Mouse (Mus musculus) hindbrain, embryonic 13.5 days (tissue): ENCODE data around the gene Depdc5. TPM values are rescaled to one million over a fixed set of nuclear protein-coding genes. Genes with fewer than 3 reads are reported as not detected.
A peak's percentile ranks its signal among the peaks of the same experiment; 100 is the strongest.
"Not testable (repeated sequence)": the region's sequence is repeated elsewhere in the genome, so short reads cannot be mapped to it uniquely, and the experiment has no call there.

Experiments
- ATAC-seq: fragments of 200-750 bp; cut with Nextera tagmentation; 2 replicates; pipeline ENCODE4 v1.8.0; 2017; ENCODE audit warnings: moderate TSS enrichment; ENCODE audit not compliant: low FRiP score
- H3K27ac ChIP-seq: fragments of 300-500 bp; sonication (generic); 2 replicates; pipeline ENCODE4 v1.5.1; 2015; ENCODE audit warnings: inconsistent platforms, mild to moderate bottlenecking, moderate library complexity
- H3K27me3 ChIP-seq: fragments of 300-500 bp; sonication (generic); 2 replicates; pipeline ENCODE4 v1.6.1; 2015; ENCODE audit warnings: mild to moderate bottlenecking, inconsistent platforms
- H3K36me3 ChIP-seq: fragments of 300-500 bp; sonication (generic); 2 replicates; pipeline ENCODE4 v1.6.1; 2015; ENCODE audit warnings: mild to moderate bottlenecking, inconsistent platforms
- H3K4me1 ChIP-seq: fragments of 300-500 bp; sonication (generic); replicated peaks from 2 replicates; pipeline ENCODE4 v1.6.1; 2015; ENCODE audit warnings: inconsistent platforms
- H3K4me2 ChIP-seq: fragments of 300-500 bp; sonication (generic); 2 replicates; pipeline ENCODE4 v1.6.1; 2015; ENCODE audit warnings: inconsistent platforms, mild to moderate bottlenecking, moderate library complexity
- H3K4me3 ChIP-seq: fragments of 300-500 bp; sonication (generic); 2 replicates; pipeline ENCODE4 v1.5.1; 2015; ENCODE audit warnings: mild to moderate bottlenecking, inconsistent platforms
- H3K9ac ChIP-seq: fragments of 300-500 bp; sonication (generic); 2 replicates; pipeline ENCODE4 v1.6.1; 2015; ENCODE audit warnings: mild to moderate bottlenecking, inconsistent platforms
- H3K9me3 ChIP-seq: fragments of 300-500 bp; sonication (generic); 2 replicates; pipeline ENCODE4 v1.6.1; 2016; ENCODE audit warnings: inconsistent platforms
- WGBS: fragments of 180-500 bp; shearing (Covaris S2); methylation state at CpG from one replicate; pipeline ENCODE4 v1.1.7; 2015; 5-methylcytosine and 5-hydroxymethylcytosine counted together
- polyA plus RNA-seq: library from polyadenylated mRNA; unstranded; fragments of >200 nt; fragmentation: Nextera tagmentation; extraction: Ambion mirVana; gene quantifications from 2 replicates; pipeline ENCODE4 v1.2.1, GENCODE M21; 2015

The Depdc5 gene
- polyA plus RNA-seq: 28.6 and 31.4 TPM in 2 replicates

DNA sequence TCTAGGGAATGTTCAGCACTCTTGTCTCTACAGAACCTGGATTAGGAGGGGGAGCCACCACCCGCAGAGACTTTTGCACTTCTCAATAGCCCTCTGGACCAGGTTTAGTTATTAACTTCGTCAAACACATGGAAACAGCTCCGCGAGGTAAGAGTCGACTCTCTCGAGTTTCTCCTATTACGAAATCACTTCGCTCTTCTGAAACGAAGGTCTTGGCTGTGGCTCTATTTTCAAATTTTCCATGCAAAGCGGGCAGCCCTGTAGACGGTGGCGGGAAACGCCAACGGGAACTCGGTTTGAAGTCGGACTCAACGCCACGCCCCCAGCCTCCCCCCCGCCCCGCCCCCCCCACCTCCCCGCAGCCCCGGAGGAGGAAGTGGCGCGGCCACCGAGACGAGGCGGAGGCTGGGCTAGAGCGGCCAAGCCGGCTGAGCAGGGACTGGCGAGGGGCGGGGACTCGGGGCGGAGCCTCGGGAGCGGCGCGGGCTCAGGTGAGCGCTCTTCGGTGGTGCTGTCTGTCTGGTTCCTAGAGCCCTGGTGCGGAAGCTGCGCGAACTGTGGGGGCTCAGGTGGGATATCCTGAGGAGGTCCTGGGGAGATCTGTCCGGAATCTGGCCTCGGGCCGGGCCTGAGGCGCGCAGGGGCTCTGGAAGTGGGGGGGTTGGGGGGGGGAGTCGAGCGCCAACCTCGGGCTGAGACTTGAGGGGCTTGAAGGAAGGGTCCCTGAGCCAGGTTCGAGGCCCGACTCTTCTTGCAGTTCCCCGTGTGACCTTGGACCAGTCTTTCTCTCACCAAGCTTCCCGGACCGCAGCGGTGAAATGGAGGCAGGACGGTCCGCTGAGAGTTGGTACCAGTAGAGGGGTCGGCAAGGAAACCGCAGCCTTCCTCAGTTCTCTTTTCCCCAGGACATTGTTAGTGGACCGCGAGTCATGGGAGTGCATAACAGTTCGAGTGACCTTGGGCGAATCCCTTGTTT, at the start of gene Depdc5:
Gene Depdc5, plus strand, starts transcription at position 449 of the 976 bp plus-strand sequence.
- under 1% methylated on average over 62 of the region's 64 CpGs for WGBS
- H3K4me2 ChIP-seq: peak within 1 kb of the TSS; percentile 76
- ATAC-seq: peak; percentile 98

DNA sequence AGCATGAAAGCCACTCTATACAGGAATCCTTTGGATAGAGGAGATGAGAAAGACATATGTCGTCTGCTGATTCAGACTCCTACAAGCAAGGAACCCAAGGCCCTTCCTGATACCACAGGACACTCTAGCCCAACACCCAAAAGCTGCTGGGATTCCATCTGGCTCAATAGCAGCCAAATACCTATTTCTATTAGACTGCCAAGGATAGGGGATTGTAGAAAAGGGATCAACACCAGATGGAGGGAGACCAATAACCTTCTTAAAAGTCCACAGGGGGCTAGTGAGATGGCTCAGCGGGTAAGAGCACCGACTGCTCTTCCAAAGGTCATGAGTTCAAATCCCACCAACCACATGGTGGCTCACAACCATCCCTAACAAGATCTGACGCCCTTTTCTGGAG, 48.1 kb upstream of the Depdc5 start:
- H3K4me1 ChIP-seq: no peaks in the 10 kb centered on the region
- ATAC-seq: no peak
- H3K36me3 ChIP-seq: peaks cover 71% of the 10 kb centered on the region
- H3K4me3 ChIP-seq: no peak overlapping the region
- no peaks in the 10 kb centered on the region for H3K9me3 ChIP-seq
- no peaks in the 10 kb centered on the region for H3K27me3 ChIP-seq
- H3K4me2 ChIP-seq: no peak overlapping the region
- H3K9ac ChIP-seq: no peak overlapping the region
- WGBS: 95% methylated on average over 4 of the region's 4 CpGs
- no peak overlapping the region for H3K27ac ChIP-seq

More for the DNA sequence above, at the start of gene Depdc5:
- H3K9ac ChIP-seq: peak within 1 kb of the TSS; percentile 77
- peaks cover 10% of the 10 kb centered on the region for H3K4me1 ChIP-seq
- peak within 1 kb of the TSS; percentile 67 for H3K27ac ChIP-seq
- H3K9me3 ChIP-seq: no peaks in the 10 kb centered on the region
- peaks cover 17% of the 10 kb centered on the region for H3K36me3 ChIP-seq
- peak within 1 kb of the TSS; percentile 71 for H3K4me3 ChIP-seq
- no peaks in the 10 kb centered on the region for H3K27me3 ChIP-seq

DNA sequence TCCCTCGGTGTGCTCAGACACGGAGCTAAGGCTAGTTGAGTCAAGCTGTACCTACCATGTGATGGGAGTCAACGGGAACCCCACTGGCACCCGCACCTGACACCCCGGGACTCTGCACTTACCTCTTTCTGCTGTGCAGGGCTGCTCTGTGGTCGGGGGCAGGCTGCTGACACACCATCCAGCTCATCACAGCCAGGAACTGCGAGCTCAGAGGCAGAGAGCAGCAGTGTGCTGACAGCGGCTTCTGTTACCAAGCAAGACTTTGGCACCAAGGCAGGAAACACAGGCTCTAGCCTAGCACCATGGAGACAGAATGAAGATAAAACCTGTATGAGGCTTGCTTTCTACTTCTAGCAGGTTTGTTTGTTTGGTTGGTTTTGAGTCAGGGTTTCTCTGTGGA, 43.0 kb upstream of the Depdc5 start:
- Histone ChIP-seq H3K4me2 (no peak overlapping the region), H3K4me3 (no peak overlapping the region), H3K4me1 (no peaks in the 10 kb centered on the region), H3K9me3 (no peaks in the 10 kb centered on the region), H3K9ac (no peak overlapping the region), H3K36me3 (peaks cover 64% of the 10 kb centered on the region), H3K27ac (no peak overlapping the region), H3K27me3 (no peaks in the 10 kb centered on the region)
- WGBS: 94% methylated on average over 8 of the region's 8 CpGs
- ATAC-seq: no peak

DNA sequence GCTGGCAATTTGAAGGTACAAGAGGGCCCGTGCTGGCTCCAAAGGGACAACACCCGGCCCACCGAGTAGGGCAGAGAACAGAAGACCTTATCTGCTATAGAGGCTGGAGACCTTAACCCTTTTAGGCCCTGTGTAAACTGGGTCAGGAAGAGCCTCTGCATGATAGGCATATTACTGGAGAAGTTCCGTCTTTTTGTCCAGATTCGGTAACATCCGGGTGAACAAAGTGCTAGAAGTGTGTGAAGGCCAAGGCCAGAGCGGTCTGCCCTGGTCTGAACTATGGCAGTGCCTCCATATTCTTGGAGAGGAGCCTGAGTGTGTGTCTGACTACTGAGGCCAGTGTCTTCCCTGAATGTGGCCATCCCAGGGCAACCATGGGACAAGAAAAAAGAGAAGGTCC, 36.5 kb upstream of the Depdc5 start, which contains the start of gene Gm20671:
Gene Gm20671, minus strand, starts transcription at position 101 of the 400 bp plus-strand sequence.
- no peak within 1 kb of the TSS for H3K9ac ChIP-seq
- H3K36me3 ChIP-seq: peaks cover 66% of the 10 kb centered on the region
- no peak within 1 kb of the TSS for H3K4me2 ChIP-seq
- no peak within 1 kb of the TSS for H3K4me3 ChIP-seq
- H3K27ac ChIP-seq: no peak within 1 kb of the TSS
- no peaks in the 10 kb centered on the region for H3K27me3 ChIP-seq
- 95% methylated on average over 7 of the region's 7 CpGs for WGBS
- no peaks in the 10 kb centered on the region for H3K4me1 ChIP-seq
- no peaks in the 10 kb centered on the region for H3K9me3 ChIP-seq
- ATAC-seq: no peak

DNA sequence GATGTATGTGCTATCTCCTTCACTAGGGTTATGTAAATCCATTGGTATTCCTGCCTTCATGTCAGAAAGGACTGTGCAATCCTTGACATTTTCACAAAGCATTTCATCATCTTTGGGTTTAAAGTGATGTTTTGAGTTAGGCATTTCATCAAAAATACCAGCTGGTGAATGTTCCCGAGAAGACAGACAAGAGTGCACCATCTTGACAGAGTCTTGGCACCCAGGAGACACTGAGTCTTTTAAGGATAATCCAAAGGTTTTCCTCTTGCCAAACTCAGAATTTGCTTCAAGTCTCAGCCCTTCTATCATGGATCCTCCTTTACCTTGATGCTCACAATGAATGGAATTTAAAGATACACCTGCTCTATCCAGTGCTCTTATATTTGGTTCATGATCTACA, 34.7 kb upstream of the Depdc5 start:
- not testable (repeated sequence) for H3K27me3 ChIP-seq, H3K9ac ChIP-seq, H3K27ac ChIP-seq, H3K4me3 ChIP-seq, H3K4me1 ChIP-seq, H3K9me3 ChIP-seq, H3K4me2 ChIP-seq, ATAC-seq
- peaks cover 73% of the 10 kb centered on the region for H3K36me3 ChIP-seq
- WGBS: 95% methylated on average over 1 of the region's 1 CpGs

DNA sequence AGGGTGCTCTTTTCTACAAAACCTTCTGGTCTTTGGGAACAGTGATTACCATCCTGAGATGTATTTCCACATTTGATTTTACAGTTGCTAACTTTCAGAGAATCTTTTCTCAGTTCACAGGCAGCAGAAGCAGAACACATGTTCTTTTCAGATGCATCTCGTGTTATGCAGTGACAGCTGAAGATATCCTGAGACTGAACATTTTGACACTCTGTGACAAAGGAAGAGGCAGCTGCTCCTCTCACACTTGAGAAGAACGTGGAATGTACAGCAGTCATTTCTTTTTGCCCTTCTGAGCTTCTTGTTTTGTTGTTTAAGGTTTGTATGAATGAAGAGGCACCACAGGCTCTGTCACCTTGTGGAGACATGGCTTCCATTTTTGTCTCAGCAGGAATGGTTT, 33.4 kb upstream of the Depdc5 start:
- Histone ChIP-seq H3K36me3 (peaks cover 86% of the 10 kb centered on the region), H3K27me3 (no peaks in the 10 kb centered on the region), H3K9ac (no peak overlapping the region), H3K9me3 (no peaks in the 10 kb centered on the region), H3K4me2 (no peak overlapping the region), H3K4me1 (no peaks in the 10 kb centered on the region), H3K27ac (no peak overlapping the region), H3K4me3 (no peak overlapping the region)
- WGBS: 97% methylated on average over 2 of the region's 2 CpGs
- ATAC-seq: no peak

DNA sequence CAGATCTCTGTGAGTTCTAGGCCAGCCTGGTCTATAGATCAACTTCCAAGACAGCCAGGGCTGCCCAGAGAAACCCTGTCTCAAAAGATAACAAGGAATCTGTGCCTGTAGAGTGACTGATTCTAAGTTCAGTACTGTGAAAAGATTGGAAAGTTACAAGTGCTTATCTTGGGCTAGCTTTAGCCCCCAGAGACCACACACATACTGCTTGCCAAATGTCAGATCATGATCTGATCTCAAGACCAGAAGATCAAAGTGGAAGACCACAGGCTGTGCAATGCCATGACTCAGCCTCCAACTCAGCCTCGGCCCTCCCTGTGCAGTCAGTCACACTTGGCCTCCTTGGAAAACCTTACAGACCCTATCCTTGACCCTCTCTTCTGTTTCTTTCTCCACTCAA, 29.0 kb upstream of the Depdc5 start:
- ATAC-seq: no peak
- 96% methylated on average over 1 of the region's 1 CpGs for WGBS

DNA sequence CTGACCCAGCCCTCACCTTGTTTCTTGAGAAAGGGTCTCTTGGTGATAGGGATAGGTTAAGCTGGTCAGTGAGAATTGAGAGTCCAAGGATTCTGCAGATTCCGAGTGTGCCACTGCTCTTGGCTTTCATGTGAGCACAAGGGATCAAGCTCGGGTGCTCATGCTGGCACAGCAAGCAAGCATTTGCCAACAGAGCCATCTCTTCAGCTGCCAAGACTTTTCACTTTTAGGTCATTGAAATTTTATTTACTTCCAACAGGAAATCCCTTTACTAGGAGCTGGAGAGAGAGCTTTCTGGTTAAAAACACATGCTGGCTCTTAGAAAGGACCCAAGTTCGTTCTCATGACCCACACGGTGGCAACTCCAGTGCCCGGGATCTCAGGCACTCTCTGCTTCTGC, 26.5 kb upstream of the Depdc5 start:
- 91% methylated on average over 5 of the region's 5 CpGs for WGBS
- Histone ChIP-seq H3K4me3 (no peak overlapping the region), H3K4me1 (no peaks in the 10 kb centered on the region), H3K27me3 (no peaks in the 10 kb centered on the region), H3K4me2 (no peak overlapping the region), H3K27ac (no peak overlapping the region), H3K9me3 (no peaks in the 10 kb centered on the region), H3K9ac (no peak overlapping the region), H3K36me3 (peaks cover 84% of the 10 kb centered on the region)
- no peak for ATAC-seq

More for the DNA sequence above, 29.0 kb upstream of the Depdc5 start:
- H3K36me3 ChIP-seq: peaks cover 85% of the 10 kb centered on the region
- no peak overlapping the region for H3K4me3 ChIP-seq
- H3K9me3 ChIP-seq: no peaks in the 10 kb centered on the region
- no peak overlapping the region for H3K9ac ChIP-seq
- H3K27me3 ChIP-seq: no peaks in the 10 kb centered on the region
- H3K4me1 ChIP-seq: no peaks in the 10 kb centered on the region
- no peak overlapping the region for H3K4me2 ChIP-seq
- no peak overlapping the region for H3K27ac ChIP-seq

DNA sequence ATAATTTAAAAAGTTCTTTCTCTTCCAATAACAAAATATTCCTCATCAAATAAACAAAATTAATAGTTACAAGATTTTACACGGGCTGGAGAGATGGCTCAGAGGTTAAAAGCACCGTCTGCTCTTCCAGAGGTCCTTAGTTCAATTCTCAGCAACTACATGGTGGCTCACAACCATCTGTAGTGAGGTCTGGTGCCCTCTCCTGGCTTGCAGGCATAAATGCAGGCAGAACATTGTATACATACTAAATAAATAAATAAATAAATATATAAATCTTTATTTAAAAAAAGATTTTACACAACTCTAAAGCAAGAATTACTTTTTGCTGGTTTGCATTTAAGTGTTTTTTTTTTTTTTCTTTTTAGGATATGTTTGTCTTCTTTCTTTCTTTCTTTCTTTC, 23.5 kb upstream of the Depdc5 start:
- peaks cover 88% of the 10 kb centered on the region for H3K36me3 ChIP-seq
- WGBS: 95% methylated on average over 2 of the region's 2 CpGs
- H3K4me3 ChIP-seq: no peak overlapping the region
- no peaks in the 10 kb centered on the region for H3K27me3 ChIP-seq
- no peak for ATAC-seq
- no peaks in the 10 kb centered on the region for H3K9me3 ChIP-seq
- no peak overlapping the region for H3K9ac ChIP-seq
- H3K4me1 ChIP-seq: no peaks in the 10 kb centered on the region
- no peak overlapping the region for H3K27ac ChIP-seq
- no peak overlapping the region for H3K4me2 ChIP-seq

DNA sequence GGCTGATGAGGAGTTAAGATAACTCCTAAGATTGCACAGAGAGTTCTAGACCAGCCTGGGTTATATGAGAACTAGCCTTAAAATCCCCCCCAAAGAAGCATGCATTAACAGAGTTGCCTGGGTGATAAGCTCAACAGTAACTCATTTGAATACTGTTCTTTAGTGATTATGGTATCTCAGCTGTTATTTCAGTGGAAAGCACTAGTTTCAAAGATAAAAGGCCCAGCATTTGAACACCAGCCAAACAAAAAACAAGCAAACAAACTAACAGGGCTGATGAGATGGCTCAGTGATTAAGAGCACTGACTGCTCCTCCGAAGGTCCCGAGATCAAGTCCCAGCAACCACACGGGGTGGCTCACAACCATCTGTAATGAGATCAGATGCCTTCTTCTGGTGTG, 14.3 kb upstream of the Depdc5 start:
- H3K9ac ChIP-seq: no peak overlapping the region
- no peak for ATAC-seq
- H3K36me3 ChIP-seq: peaks cover 43% of the 10 kb centered on the region
- no peak overlapping the region for H3K4me3 ChIP-seq
- no peaks in the 10 kb centered on the region for H3K9me3 ChIP-seq
- peaks cover 27% of the 10 kb centered on the region for H3K4me1 ChIP-seq
- 97% methylated on average over 3 of the region's 3 CpGs for WGBS
- no peak overlapping the region for H3K27ac ChIP-seq
- H3K4me2 ChIP-seq: no peak overlapping the region
- H3K27me3 ChIP-seq: no peaks in the 10 kb centered on the region

DNA sequence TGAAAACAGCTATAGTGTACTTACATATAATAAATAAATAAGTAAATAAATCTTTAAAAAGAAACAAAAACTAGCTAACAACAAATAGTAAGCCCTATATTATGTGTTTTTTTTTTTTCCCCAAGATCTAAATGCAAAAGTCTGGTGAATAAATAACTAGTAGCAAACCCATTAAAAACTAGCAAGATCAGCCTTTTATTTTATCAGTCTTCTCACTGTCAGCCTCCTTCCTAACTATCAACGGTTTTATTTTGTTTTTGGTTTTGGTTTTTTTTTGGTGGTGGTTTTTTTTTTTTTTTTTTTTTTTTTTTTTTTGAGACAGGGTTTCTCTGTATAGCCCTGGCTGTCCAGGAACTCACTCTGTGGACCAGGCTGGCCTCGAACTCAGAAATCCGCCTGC, 13.9 kb upstream of the Depdc5 start:
- peaks cover 39% of the 10 kb centered on the region for H3K36me3 ChIP-seq
- not testable (repeated sequence) for H3K4me3 ChIP-seq, ATAC-seq, H3K27ac ChIP-seq, H3K4me2 ChIP-seq, H3K9ac ChIP-seq, H3K27me3 ChIP-seq, H3K9me3 ChIP-seq
- 89% methylated on average over 3 of the region's 3 CpGs for WGBS
- H3K4me1 ChIP-seq: peaks cover 27% of the 10 kb centered on the region

DNA sequence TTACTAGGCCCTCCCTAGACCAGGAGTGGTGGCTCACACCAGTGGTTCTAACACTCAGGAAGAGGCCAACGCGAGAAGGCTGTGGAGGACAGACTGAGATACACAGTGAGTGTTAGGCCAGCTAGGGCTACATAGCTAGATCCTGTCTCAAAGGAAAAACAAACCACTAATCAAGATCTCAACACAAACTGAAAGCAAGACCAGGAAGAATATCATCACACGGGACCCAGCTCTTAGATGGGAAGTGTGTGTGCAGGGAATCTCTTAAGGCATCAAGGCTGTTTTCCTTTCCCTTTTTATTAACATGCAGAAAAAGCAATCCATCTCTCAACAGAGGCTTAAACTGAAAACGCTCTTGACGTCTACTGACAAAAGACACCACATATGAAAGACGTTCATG, 11.5 kb upstream of the Depdc5 start:
- Histone ChIP-seq H3K27ac (no peak overlapping the region), H3K9ac (peak overlapping the region; percentile 97), H3K4me1 (peaks cover 27% of the 10 kb centered on the region), H3K27me3 (no peaks in the 10 kb centered on the region), H3K4me3 (peak overlapping the region; percentile 84; the same call in 1 of the 2 replicates), H3K36me3 (peaks cover 16% of the 10 kb centered on the region), H3K4me2 (peak overlapping the region; percentile 72), H3K9me3 (no peaks in the 10 kb centered on the region)
- no peak for ATAC-seq
- WGBS: 62% methylated on average over 6 of the region's 6 CpGs
